Mouse (Mus musculus) ES-Bruce4 (cell line): Measurements from ENCODE around the gene Nmnat3. TPM values are rescaled to one million over a fixed set of nuclear protein-coding genes. Genes with fewer than 3 reads are reported as not detected.

Source experiments
- H3K27ac ChIP-seq: 2 replicates; pipeline ENCODE4 v1.5.1; 2012; ENCODE audit warnings: low read length, inconsistent platforms; ENCODE audit not compliant: insufficient read depth
- H3K27me3 ChIP-seq: 2 replicates; pipeline ENCODE4 v1.6.1; 2012; ENCODE audit warnings: mild to moderate bottlenecking, low read length, inconsistent platforms; ENCODE audit not compliant: control insufficient read depth, poor library complexity, insufficient read depth, severe bottlenecking
- H3K36me3 ChIP-seq: 2 replicates; pipeline ENCODE4 v1.6.1; 2012; ENCODE audit warnings: inconsistent platforms, mild to moderate bottlenecking, low read length, moderate library complexity; ENCODE audit not compliant: control insufficient read depth, poor library complexity, insufficient read depth, severe bottlenecking
- H3K4me1 ChIP-seq: one replicate; pipeline ENCODE4 v1.8.1; 2011; ENCODE audit warnings: low read length; ENCODE audit not compliant: control insufficient read depth, insufficient read depth
- H3K4me3 ChIP-seq: 2 replicates; pipeline ENCODE4 v1.5.1; 2011; ENCODE audit warnings: low read depth, mild to moderate bottlenecking, low read length
- H3K9ac ChIP-seq: 2 replicates; pipeline ENCODE4 v1.6.1; 2012; ENCODE audit warnings: low read depth, mild to moderate bottlenecking, inconsistent platforms; ENCODE audit not compliant: poor library complexity, severe bottlenecking
- H3K9me3 ChIP-seq: replicated peaks from 2 replicates; pipeline ENCODE4 v1.6.1; 2012; ENCODE audit warnings: mild to moderate bottlenecking, low read length, inconsistent platforms; ENCODE audit not compliant: control insufficient read depth, poor library complexity, insufficient read depth, severe bottlenecking
- CTCF ChIP-seq: IDR thresholded peaks from one replicate; pipeline ENCODE4 v1.8.1; 2011; ENCODE audit warnings: low read depth, low read length
- EP300 ChIP-seq: IDR thresholded peaks from 2 replicates; pipeline ENCODE4 v1.6.1; 2011; ENCODE audit warnings: low read depth, low read length; ENCODE audit not compliant: insufficient read depth
- POLR2A ChIP-seq: IDR thresholded peaks from one replicate; pipeline ENCODE4 v1.8.1; 2011; ENCODE audit warnings: low read length; ENCODE audit not compliant: insufficient read depth
- polyA plus RNA-seq: library from polyadenylated mRNA; stranded (reverse); fragments of >200 nt; gene quantifications from 2 replicates; pipeline ENCODE4 v1.2.4, GENCODE M21; 2011; ENCODE audit warnings: low read depth; ENCODE audit not compliant: missing spikeins, insufficient read depth, insufficient read length

Gene Nmnat3
- polyA plus RNA-seq, 1 experiment: 1.8 TPM

GRCm38 (mm10) chr9:98346240-98346639 is 59.0 kb downstream of the Nmnat3 start:
- no peaks in the 10 kb centered on the region for H3K27me3 ChIP-seq

GRCm38 (mm10) chr9:98347021-98347420 is 59.8 kb downstream of the Nmnat3 start:
- Histone ChIP-seq H3K27ac (no peak overlapping the region), H3K36me3 (no peaks in the 10 kb centered on the region), H3K9me3 (peaks cover 5% of the 10 kb centered on the region), H3K4me1 (no peaks in the 10 kb centered on the region), H3K9ac (no peak overlapping the region), H3K4me3 (no peak overlapping the region), H3K27me3 (no peaks in the 10 kb centered on the region)
- TF ChIP-seq CTCF (no peak), EP300 (no peak), POLR2A (no peak)

More at GRCm38 (mm10) chr9:98346240-98346639, 59.0 kb downstream of the Nmnat3 start:
- Histone ChIP-seq H3K9ac (no peak overlapping the region), H3K36me3 (no peaks in the 10 kb centered on the region), H3K27ac (no peak overlapping the region), H3K4me1 (no peaks in the 10 kb centered on the region), H3K9me3 (peaks cover 5% of the 10 kb centered on the region), H3K4me3 (no peak overlapping the region)
- TF ChIP-seq POLR2A: no peak

GRCm38 (mm10) chr9:98350318-98351144 is 63.3 kb downstream of the Nmnat3 start:
- Histone ChIP-seq H3K27ac (no peak overlapping the region), H3K27me3 (no peaks in the 10 kb centered on the region), H3K9ac (no peak overlapping the region), H3K36me3 (no peaks in the 10 kb centered on the region), H3K4me3 (no peak overlapping the region), H3K9me3 (no peaks in the 10 kb centered on the region), H3K4me1 (no peaks in the 10 kb centered on the region)
- no peak for TF ChIP-seq EP300
- no peak for TF ChIP-seq CTCF
- no peak for TF ChIP-seq POLR2A

- Histone ChIP-seq H3K4me3 (no peak overlapping the region), H3K27ac (no peak overlapping the region), H3K4me1 (no peaks in the 10 kb centered on the region), H3K9me3 (no peaks in the 10 kb centered on the region), H3K9ac (no peak overlapping the region), H3K27me3 (no peaks in the 10 kb centered on the region), H3K36me3 (no peaks in the 10 kb centered on the region)
- TF ChIP-seq EP300 (no peak), POLR2A (no peak), CTCF (no peak)
Measured at GRCm38 (mm10) chr9:98352332-98352731, 65.1 kb downstream of the Nmnat3 start.

- Histone ChIP-seq H3K4me1 (no peaks in the 10 kb centered on the region), H3K9ac (no peak overlapping the region), H3K27me3 (no peaks in the 10 kb centered on the region), H3K36me3 (no peaks in the 10 kb centered on the region), H3K9me3 (no peaks in the 10 kb centered on the region), H3K4me3 (no peak overlapping the region), H3K27ac (no peak overlapping the region)
- TF ChIP-seq EP300: no peak
- no peak for TF ChIP-seq CTCF
- no peak for TF ChIP-seq POLR2A
Measured at GRCm38 (mm10) chr9:98354919-98355318, 67.7 kb downstream of the Nmnat3 start.

- Histone ChIP-seq H3K9ac (no peak overlapping the region), H3K27ac (no peak overlapping the region), H3K4me3 (no peak overlapping the region), H3K9me3 (no peaks in the 10 kb centered on the region), H3K4me1 (no peaks in the 10 kb centered on the region), H3K36me3 (no peaks in the 10 kb centered on the region), H3K27me3 (no peaks in the 10 kb centered on the region)
- TF ChIP-seq CTCF (no peak), EP300 (no peak), POLR2A (no peak)
Measured at GRCm38 (mm10) chr9:98361047-98361446, 73.8 kb downstream of the Nmnat3 start.
